Mouse (Mus musculus) gonadal fat pad, adult 2 months (tissue): ENCODE data around the gene Wdpcp. TPM values are rescaled to one million over a fixed set of nuclear protein-coding genes. Genes with fewer than 3 reads are reported as not detected.
A peak's percentile ranks its signal among the peaks of the same experiment; 100 is the strongest.

Source experiments
- DNase-seq: peaks from one replicate; pipeline ENCODE4 v3.0.0-alpha.2; 2012; ENCODE audit warnings: low read depth
- polyA plus RNA-seq: library from polyadenylated mRNA; depleted of rRNA; stranded (reverse); fragments of >200 nt; gene quantifications from 2 replicates; pipeline ENCODE4 v1.2.3, GENCODE M21; 2012

The Wdpcp gene
- polyA plus RNA-seq, 1 experiment, result 7.4 TPM

DNA sequence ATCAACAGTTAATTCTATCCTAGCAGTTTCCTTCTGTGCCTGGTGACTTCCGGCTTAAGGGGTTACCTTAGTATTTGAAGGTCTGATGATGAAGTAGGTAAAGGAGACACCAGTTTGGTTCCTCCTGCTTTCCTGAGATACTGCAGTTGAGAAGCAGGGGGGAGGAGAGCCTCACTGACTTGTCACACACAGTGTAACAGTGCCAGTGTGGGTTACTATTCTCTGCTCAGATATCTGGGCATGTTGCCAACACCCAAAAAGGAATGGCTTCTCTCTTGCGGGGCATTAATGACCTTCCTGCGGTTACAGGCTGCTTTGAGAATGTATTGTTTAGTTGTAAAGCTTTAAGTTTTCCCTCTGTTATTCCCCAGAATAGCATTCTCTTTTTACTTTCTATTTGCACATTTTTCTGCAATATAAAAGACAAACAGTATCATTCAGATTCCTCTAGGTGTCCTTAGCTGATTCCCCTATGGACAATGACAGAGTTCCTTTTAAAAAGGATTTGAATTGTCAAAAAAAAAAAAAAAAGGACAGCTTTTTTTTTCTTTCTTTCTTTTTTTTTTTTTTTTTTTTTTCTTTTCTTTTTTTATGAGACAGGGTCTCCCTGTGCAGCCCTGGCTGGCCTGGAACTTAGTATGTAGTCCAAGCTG lies 2.5 kb upstream of the Wdpcp start:
- DNase-seq, result no peak

DNA sequence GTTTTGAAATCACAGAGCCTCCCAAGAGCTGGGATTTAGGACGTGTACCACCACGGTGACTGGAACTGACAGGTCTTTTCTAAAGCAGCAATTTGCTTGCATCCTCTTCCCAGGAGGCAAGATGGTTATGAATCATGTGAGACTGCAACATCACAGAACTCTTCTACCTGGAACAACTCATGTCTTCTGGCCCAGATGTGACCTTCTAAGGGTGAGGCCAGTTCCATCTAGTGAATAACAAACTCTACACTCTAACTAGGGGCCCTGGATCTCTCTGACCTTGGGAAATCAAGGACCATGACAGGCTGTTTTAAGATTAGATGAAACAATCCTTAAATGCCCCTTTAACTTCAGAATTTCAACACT lies 1.9 kb upstream of the Wdpcp start:
- no peak for DNase-seq

- DNase-seq, result no peak
These were observed 1.1 kb upstream of the Wdpcp start for GRCm38 (mm10) chr11:21570973-21571372.

DNA sequence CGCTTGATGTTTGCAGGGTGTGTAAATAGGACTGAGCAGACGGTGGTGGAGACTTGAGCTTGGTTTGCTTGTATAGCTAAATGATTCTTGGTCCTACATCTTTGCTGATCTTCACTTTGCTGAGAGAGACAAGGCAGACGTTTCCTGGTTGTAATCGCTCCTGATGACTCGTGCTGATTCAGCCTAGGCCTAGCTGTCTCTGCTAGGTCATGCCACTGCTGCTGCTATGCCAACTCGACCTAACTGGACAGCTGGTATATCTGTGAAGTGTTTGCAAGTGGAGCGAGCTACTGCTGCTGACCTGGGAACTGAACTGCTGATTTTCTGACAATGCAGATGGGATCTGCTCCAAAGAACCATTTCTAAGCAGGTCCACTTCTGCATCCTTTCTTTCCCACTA lies 9.4 kb downstream of the Wdpcp start:
- DNase-seq, result no peak

DNA sequence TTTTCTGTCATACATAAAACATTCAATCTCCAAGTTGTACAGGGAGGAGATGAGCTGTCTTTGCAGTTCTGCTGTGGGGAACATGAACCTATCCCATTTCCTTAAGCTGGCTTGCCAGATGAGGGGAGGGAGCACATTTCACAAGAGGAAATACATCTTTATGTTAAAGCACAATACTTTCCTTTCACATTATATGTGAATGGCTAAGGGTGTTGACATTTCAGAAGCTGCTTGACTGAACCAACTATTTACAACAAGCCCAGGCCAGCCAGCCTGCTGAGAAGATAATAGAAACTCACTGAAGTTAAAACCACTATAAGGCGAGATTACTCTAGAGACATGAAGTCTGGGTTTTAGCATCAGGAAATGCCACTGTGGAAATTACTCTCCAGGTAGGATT lies 11.3 kb downstream of the Wdpcp start:
- no peak for DNase-seq

DNA sequence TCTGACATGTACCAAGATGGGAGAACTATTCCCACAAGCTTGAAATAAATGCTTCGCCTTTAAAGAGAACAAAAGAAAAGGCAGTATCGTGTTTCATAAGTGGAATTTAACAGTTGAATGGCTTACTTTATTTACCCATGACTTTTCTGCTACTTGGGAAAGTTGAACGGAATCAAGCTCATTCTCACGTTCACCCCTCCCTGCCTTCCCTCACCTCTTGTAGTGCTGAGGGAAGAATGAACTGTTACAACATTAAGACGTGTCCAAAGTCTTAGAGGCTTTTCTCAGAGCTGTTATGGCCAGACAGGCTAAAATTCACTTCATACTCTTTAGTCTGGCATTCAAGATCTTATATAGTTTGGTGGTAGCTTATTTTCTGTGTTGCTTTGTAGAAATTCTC lies 30.5 kb downstream of the Wdpcp start:
- DNase-seq, result no peak

- no peak for DNase-seq
These were observed 43.9 kb downstream of the Wdpcp start for GRCm38 (mm10) chr11:21615915-21616314.

- no peak for DNase-seq
These were observed 62.3 kb downstream of the Wdpcp start for GRCm38 (mm10) chr11:21634171-21634907.

- DNase-seq, result no peak
These were observed 66.3 kb downstream of the Wdpcp start for GRCm38 (mm10) chr11:21638341-21638740.

GRCm38 (mm10) chr11:21639534-21639933 lies 67.5 kb downstream of the Wdpcp start:
- DNase-seq, result no peak

GRCm38 (mm10) chr11:21644231-21644630 lies 72.2 kb downstream of the Wdpcp start:
- no peak for DNase-seq

DNA sequence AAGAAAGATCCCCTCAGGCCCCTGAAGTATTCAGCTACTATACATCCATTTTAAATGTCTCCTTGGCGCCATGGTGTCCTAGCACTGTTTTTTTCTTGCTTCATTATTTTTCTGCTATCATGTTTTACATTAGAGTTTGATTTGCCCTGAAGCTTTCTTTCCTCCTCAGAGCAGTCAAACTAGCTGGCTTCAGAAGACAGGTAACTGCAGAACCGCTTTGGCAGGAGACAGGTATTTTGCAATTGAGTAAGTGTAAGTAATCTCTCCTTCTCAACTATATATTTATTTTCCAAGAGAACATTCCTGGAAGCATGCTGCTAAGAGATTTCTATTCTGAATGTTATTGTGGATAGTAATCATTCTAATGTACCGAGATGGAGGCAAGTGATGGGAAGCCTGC lies 74.1 kb downstream of the Wdpcp start:
- DNase-seq, result peak; percentile 34

GRCm38 (mm10) chr11:21658985-21659384 lies 87.0 kb downstream of the Wdpcp start:
- no peak for DNase-seq

- DNase-seq, result no peak
These were observed 105.0 kb downstream of the Wdpcp start for GRCm38 (mm10) chr11:21677034-21677433.

DNA sequence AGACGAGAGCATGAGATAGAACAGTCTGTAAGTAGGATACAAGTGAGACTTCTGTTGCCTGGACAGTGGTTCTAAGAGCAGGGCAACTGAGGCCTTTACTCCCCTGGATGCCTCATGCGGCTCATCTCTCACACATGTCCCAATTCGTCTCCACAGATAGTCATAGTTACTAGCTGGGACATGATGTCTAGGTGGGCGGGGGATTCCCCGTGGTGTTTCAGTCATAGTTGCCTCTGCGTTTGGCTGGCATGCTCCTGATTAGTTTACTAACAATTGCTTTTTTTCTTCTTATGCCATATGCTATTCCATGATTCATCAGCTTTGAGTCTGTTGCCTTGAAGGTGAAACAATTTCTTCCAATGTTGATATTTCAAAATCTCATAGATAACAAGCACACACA lies 116.4 kb downstream of the Wdpcp start:
- DNase-seq, result peak; percentile 41

DNA sequence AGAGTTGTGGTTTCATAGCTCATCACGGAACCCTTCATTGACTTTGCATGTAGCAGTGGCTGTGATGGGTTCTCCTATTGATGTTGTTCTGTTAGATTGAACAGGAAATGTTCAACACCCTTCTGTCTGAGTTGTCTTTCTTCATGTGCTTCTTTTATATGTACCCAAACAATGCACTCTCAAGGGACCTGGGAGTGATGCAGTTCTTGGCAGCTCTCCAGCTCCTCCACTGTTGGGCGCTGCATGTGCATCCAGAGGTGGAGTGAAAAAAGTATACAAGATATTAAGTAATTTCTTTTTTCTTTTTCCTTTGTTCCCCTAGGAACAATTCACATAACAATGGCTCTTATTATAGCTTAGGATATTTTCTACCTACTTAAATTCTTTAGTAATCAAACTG lies 118.7 kb downstream of the Wdpcp start:
- no peak for DNase-seq

- no peak for DNase-seq
These were observed 122.1 kb downstream of the Wdpcp start for GRCm38 (mm10) chr11:21694087-21694486.

- DNase-seq, result no peak
These were observed 125.6 kb downstream of the Wdpcp start for GRCm38 (mm10) chr11:21697642-21698041.

- DNase-seq, result no peak
These were observed 141.5 kb downstream of the Wdpcp start for GRCm38 (mm10) chr11:21713508-21713907.

DNA sequence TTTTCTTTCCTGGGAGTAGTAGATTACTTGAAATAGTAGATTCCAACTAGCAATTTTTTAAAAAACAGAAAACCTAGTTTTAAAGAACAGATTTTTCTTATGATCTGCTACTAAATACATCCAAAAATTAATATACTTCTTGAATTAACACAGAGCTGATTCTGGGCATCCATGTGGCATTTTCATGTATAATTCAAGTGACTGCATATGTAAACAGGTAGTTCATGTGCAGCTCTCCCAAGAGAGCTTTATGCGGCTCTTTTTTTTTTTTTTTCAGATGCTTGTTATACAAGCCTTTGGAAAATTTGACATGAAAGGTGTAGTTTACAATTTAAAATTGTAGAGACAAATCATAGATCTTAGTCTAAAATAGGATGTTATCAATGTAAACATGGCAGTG lies 142.0 kb downstream of the Wdpcp start:
- DNase-seq, result no peak

DNA sequence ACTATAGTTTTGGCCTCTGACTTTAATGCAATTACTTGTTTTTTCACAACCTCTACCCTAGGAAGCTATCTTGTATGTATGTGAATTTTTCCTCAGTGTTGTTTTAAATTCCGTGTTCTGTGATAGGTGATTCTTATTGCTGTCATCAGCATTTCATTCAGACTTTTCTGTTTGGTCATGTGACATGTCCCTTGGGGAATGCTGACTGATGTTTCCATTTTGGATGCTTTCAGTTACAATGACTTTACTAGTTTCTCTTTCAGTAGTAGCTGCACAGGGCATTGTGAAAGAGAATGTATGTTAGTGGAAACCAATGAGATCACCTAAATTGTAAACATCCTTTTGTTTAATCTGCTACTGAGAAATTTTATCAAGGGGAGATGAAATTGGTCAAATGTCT lies 154.3 kb downstream of the Wdpcp start:
- no peak for DNase-seq

DNA sequence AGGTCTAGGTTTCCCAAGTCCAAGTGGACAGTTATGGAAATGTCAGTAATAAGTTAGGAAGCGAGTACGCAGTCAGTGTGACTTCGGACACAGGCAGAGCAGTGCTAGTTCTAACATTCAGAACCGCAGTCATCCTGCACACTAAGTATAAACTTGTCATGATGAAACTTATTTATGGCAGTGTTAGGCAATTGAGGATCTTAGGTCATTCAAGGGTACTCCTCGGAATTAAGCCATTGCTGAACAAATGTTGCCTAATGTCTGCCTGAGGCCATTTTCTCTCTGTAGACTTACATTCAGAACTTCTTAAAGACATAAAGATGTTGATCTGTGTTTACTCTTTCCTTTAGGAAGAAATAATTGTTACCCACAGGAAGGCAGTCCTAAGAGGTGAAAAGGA lies 157.0 kb downstream of the Wdpcp start:
- DNase-seq, result peak; percentile 98

GRCm38 (mm10) chr11:21729961-21730360 lies 157.9 kb downstream of the Wdpcp start:
- peak; percentile 65 for DNase-seq

DNA sequence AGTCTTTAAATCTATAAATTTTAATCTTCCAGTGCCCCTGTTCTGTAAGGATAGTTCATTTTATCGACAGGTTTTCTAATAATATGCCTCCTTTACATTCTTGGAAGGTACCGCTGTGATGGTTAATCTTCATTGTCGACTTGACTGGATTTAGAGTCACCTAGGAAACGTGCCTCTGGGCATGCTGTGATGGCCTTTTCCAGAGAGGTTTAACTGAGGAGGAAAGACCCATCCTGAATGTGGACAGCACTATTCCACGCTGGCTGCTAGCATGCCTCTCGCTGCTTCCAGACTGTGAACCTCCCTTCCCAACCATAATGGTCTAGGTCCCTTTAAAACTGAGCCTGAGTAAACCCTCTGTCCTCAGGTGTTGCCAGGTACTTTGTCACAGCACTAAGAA lies 163.2 kb downstream of the Wdpcp start:
- no peak for DNase-seq
